In genomic region chr3:87906601-87906980, GRCm38 (mm10) we compare ENCODE assay signal across 8 mouse cellular contexts. TPM values are rescaled to one million over a fixed set of nuclear protein-coding genes. Genes with fewer than 3 reads are reported as not detected.
A peak's percentile ranks its signal among the peaks of the same experiment; 100 is the strongest.
DNase-seq lines count a peak whose midpoint lies in the region; ATAC-seq and TF ChIP-seq lines count a peak whose summit lies in the region.

No protein-coding gene starts in this region.

- ATAC-seq in erythroblast, adult 5-6 weeks (replicated peaks; ENCODE audit: low FRiP score, poor library complexity, severe bottlenecking): no peak
- ATAC-seq in lung, embryonic 15.5 days (ENCODE audit: borderline replicate concordance, extremely low read depth, low FRiP score, low TSS enrichment): peak; percentile 5; the same call in 1 of the 2 replicates

- no peaks in the 10 kb centered on the region for H3K9me3 ChIP-seq in erythroblast, embryonic 14.5 days (ENCODE audit: control insufficient read depth, low read length)
- H3K9me3 ChIP-seq in MEL (replicated peaks; ENCODE audit: insufficient read depth, low read length): no peaks in the 10 kb centered on the region
- H3K9me3 ChIP-seq in lung, embryonic 15.5 days: no peaks in the 10 kb centered on the region

- no peak for TF ChIP-seq EP300 in MEL (IDR thresholded peaks at IDR 0.05; ENCODE audit: low read depth in 1 of 2, low read length in 2 of 2)

- H3K36me3 ChIP-seq in erythroblast, embryonic 14.5 days (ENCODE audit: control insufficient read depth): peaks cover 37% of the 10 kb centered on the region
- peaks cover 4 to 40% of the 10 kb centered on the region in 2 experiments; a peak in 3 of 4 replicates for H3K36me3 ChIP-seq in MEL (ENCODE audit: control insufficient read depth in 1 of 2, insufficient read depth in 2 of 2, low read length in 2 of 2)
- H3K36me3 ChIP-seq in lung, embryonic 15.5 days: no peaks in the 10 kb centered on the region
- no peaks in the 10 kb centered on the region for H3K36me3 ChIP-seq in splenic B cell, adult 2 months (ENCODE audit: control insufficient read depth, insufficient read depth, low read length, poor library complexity, severe bottlenecking)

- H3K4me3 ChIP-seq in erythroblast, embryonic 14.5 days (replicated peaks): peak overlapping the region; percentile 100
- peak overlapping the region; percentile 82 to 99 for H3K4me3 ChIP-seq in MEL (ENCODE audit: control insufficient read depth in 1 of 2, insufficient read depth in 1 of 2, low read depth in 2 of 2, low read length in 2 of 2)
- peak overlapping the region; percentile 91 for H3K4me3 ChIP-seq in lung, embryonic 15.5 days

- TF ChIP-seq RAD21 in MEL (IDR thresholded peaks at IDR 0.05; ENCODE audit: low read depth, low read length): no peak

- peak overlapping the region; percentile 97 for H3K9ac ChIP-seq in MEL (ENCODE audit: control insufficient read depth, low read depth, low read length, poor library complexity, severe bottlenecking)
- H3K9ac ChIP-seq in lung, embryonic 15.5 days: peak overlapping the region; percentile 97

- no peaks in the 10 kb centered on the region for H3K27me3 ChIP-seq in erythroblast, embryonic 14.5 days (ENCODE audit: control insufficient read depth)
- H3K27me3 ChIP-seq in MEL (ENCODE audit: control insufficient read depth in 1 of 2, insufficient read depth in 2 of 2, low read length in 2 of 2): no peaks in the 10 kb centered on the region
- H3K27me3 ChIP-seq in lung, embryonic 15.5 days: no peaks in the 10 kb centered on the region
- no peaks in the 10 kb centered on the region for H3K27me3 ChIP-seq in splenic B cell, adult 2 months (ENCODE audit: control insufficient read depth, insufficient read depth, low read length, poor library complexity, severe bottlenecking)

- TF ChIP-seq POLR2A in MEL (IDR thresholded peaks at IDR 0.05; ENCODE audit: control insufficient read depth in 1 of 2, insufficient read depth in 1 of 2, low read depth in 1 of 2, low read length in 2 of 2, poor library complexity in 1 of 2): no peak

- peaks cover 57% of the 10 kb centered on the region for H3K79me2 ChIP-seq in MEL (ENCODE audit: control insufficient read depth, insufficient read depth, low read length, poor library complexity)

- DNase-seq in MEL (ENCODE audit: low read depth, low spot score): peak; percentile 38
- DNase-seq in embryo, embryonic 10.5 days (ENCODE audit: low spot score): peak; percentile 39
- peak; percentile 50 for DNase-seq in heart, adult 8-10 months (ENCODE audit: low spot score)
- DNase-seq in kidney, adult 9 months: peak; percentile 75
- DNase-seq in splenic B cell, adult 2 months (ENCODE audit: low read depth, low spot score): peak; percentile 41

- peak overlapping the region; percentile 74 for H3K4me2 ChIP-seq in lung, embryonic 15.5 days

- peak overlapping the region; percentile 85 for H3K27ac ChIP-seq in MEL (ENCODE audit: control insufficient read depth, low read depth, low read length)
- peak overlapping the region; percentile 96 for H3K27ac ChIP-seq in lung, embryonic 15.5 days

- under 1% methylated on average over 40 of the region's 47 CpGs for whole genome bisulfite sequencing in lung, embryonic 15.5 days

- TF ChIP-seq CTCF in MEL (IDR thresholded peaks at IDR 0.05 in 2 of 3, conservative IDR thresholded peaks at IDR 0.05 in 1 of 3; ENCODE audit: control insufficient read depth in 1 of 3, insufficient read depth in 1 of 3, low read depth in 2 of 3, low read length in 3 of 3, poor library complexity in 1 of 3, severe bottlenecking in 1 of 3): no peak

- peaks cover 78% of the 10 kb centered on the region for H3K4me1 ChIP-seq in erythroblast, embryonic 14.5 days (ENCODE audit: control insufficient read depth)
- H3K4me1 ChIP-seq in MEL (ENCODE audit: control insufficient read depth in 1 of 2, insufficient read depth in 2 of 2, low read length in 2 of 2): peaks cover 0 to 36% of the 10 kb centered on the region in 2 experiments; a peak in 3 of 4 replicates
- H3K4me1 ChIP-seq in lung, embryonic 15.5 days: peaks cover 37% of the 10 kb centered on the region

TF ChIP-seq in MEL, 35 proteins besides CTCF, POLR2A, EP300 and RAD21:
- TF ChIP-seq ZMIZ1 (IDR thresholded peaks at IDR 0.05; ENCODE audit: low read depth, low read length): 0 out of 2 replicates have a peak, but pooled peaks have one; percentile 5
- no peak for TF ChIP-seq TCF12 (IDR thresholded peaks at IDR 0.05; ENCODE audit: low read depth, low read length)
- TF ChIP-seq CHD2 (IDR thresholded peaks at IDR 0.05; ENCODE audit: low read length): no peak

RNA-seq across cellular contexts. Expression of gene Hdgf, which starts 0.5 kb away (rescaled TPM):
- polyA plus RNA-seq in erythroblast, embryonic 14.5 days (2012): 86.9 and 109 TPM in 2 replicates
- 99.5 and 116 TPM in 2 replicates for total RNA-seq in erythroblast, adult 5-6 weeks (2015; ENCODE audit: low replicate concordance)
- total RNA-seq in erythroblast, adult 5-6 weeks (2017; ENCODE audit: low replicate concordance): 131 and 168 TPM in 2 replicates
- total RNA-seq in MEL (2012; rRNA removed): 505 and 519 TPM in 2 replicates
- polyA plus RNA-seq in MEL (2012; ENCODE audit: insufficient read depth in 1 of 2, insufficient read length in 2 of 2, low read depth in 1 of 2, low replicate concordance in 2 of 2, missing spikeins in 1 of 2): 1,000 to 10,000 TPM in 1 of 2 experiments, 100 to 1,000 TPM in 1; 369 to 1,503 TPM
- total RNA-seq in heart, adult 8-10 months (2022): 100 to 1,000 TPM; 109 to 118 (median 117) TPM
- 258 and 260 TPM in 2 replicates for polyA plus RNA-seq in lung, embryonic 15.5 days (2015; fragmentation: Nextera tagmentation; extraction: Ambion mirVana)

RNA-seq across cellular contexts. Expression of gene Mrpl24, which starts 12.7 kb away (rescaled TPM):
- polyA plus RNA-seq in erythroblast, embryonic 14.5 days (2012): 0.97 and 1.1 TPM in 2 replicates
- 24.0 and 39.1 TPM in 2 replicates for total RNA-seq in erythroblast, adult 5-6 weeks (2015; ENCODE audit: low replicate concordance)
- 16.0 and 23.0 TPM in 2 replicates for total RNA-seq in erythroblast, adult 5-6 weeks (2017; ENCODE audit: low replicate concordance)
- total RNA-seq in MEL (2012; rRNA removed): 59.5 and 66.2 TPM in 2 replicates
- 10 to 100 TPM in 1 of 2 experiments, not detected in 1; 77.3 TPM for polyA plus RNA-seq in MEL (2012; ENCODE audit: insufficient read depth in 1 of 2, insufficient read length in 2 of 2, low read depth in 1 of 2, low replicate concordance in 2 of 2, missing spikeins in 1 of 2)
- total RNA-seq in heart, adult 8-10 months (2022): 10 to 100 TPM; 73.5 to 80.6 (median 77.1) TPM
- polyA plus RNA-seq in lung, embryonic 15.5 days (2015; fragmentation: Nextera tagmentation; extraction: Ambion mirVana): 70.5 and 70.9 TPM in 2 replicates

RNA-seq across cellular contexts. Expression of gene Prcc, which starts 21.2 kb away (rescaled TPM):
- 11.4 and 11.7 TPM in 2 replicates for polyA plus RNA-seq in erythroblast, embryonic 14.5 days (2012)
- total RNA-seq in erythroblast, adult 5-6 weeks (2015; ENCODE audit: low replicate concordance): 13.2 and 14.8 TPM in 2 replicates
- total RNA-seq in erythroblast, adult 5-6 weeks (2017; ENCODE audit: low replicate concordance): 17.4 and 17.8 TPM in 2 replicates
- total RNA-seq in MEL (2012; rRNA removed): 43.2 and 47.0 TPM in 2 replicates
- 10 to 100 TPM in 1 of 2 experiments, not detected in 1; 65.9 TPM for polyA plus RNA-seq in MEL (2012; ENCODE audit: insufficient read depth in 1 of 2, insufficient read length in 2 of 2, low read depth in 1 of 2, low replicate concordance in 2 of 2, missing spikeins in 1 of 2)
- total RNA-seq in heart, adult 8-10 months (2022): 10 to 100 TPM; 40.7 to 49.8 (median 45.6) TPM
- polyA plus RNA-seq in lung, embryonic 15.5 days (2015; fragmentation: Nextera tagmentation; extraction: Ambion mirVana): 12.1 and 12.3 TPM in 2 replicates

RNA-seq across cellular contexts. Expression of gene Isg20l2, which starts 23.5 kb away (rescaled TPM):
- 0.25 and 0.26 TPM in 2 replicates for polyA plus RNA-seq in erythroblast, embryonic 14.5 days (2012)
- total RNA-seq in erythroblast, adult 5-6 weeks (2015; ENCODE audit: low replicate concordance): 8.6 and 10.7 TPM in 2 replicates
- 5.6 and 11.6 TPM in 2 replicates for total RNA-seq in erythroblast, adult 5-6 weeks (2017; ENCODE audit: low replicate concordance)
- total RNA-seq in MEL (2012; rRNA removed): 61.4 and 71.8 TPM in 2 replicates
- 10 to 100 TPM in 1 of 2 experiments, not detected in 1; 45.0 TPM for polyA plus RNA-seq in MEL (2012; ENCODE audit: insufficient read depth in 1 of 2, insufficient read length in 2 of 2, low read depth in 1 of 2, low replicate concordance in 2 of 2, missing spikeins in 1 of 2)
- total RNA-seq in heart, adult 8-10 months (2022): 1 to 10 TPM; 9.0 to 9.8 (median 9.7) TPM
- polyA plus RNA-seq in lung, embryonic 15.5 days (2015; fragmentation: Nextera tagmentation; extraction: Ambion mirVana): 60.1 and 63.0 TPM in 2 replicates

RNA-seq across cellular contexts. Expression of gene Rrnad1, which starts 23.9 kb away (rescaled TPM):
- 1.3 TPM in 2 replicates for polyA plus RNA-seq in erythroblast, embryonic 14.5 days (2012)
- total RNA-seq in erythroblast, adult 5-6 weeks (2015; ENCODE audit: low replicate concordance): 0.58 and 1.7 TPM in 2 replicates
- 2.4 and 3.2 TPM in 2 replicates for total RNA-seq in erythroblast, adult 5-6 weeks (2017; ENCODE audit: low replicate concordance)
- total RNA-seq in MEL (2012; rRNA removed): 8.9 and 10.9 TPM in 2 replicates
- 10 to 100 TPM in 1 of 2 experiments, not detected in 1; 21.1 TPM for polyA plus RNA-seq in MEL (2012; ENCODE audit: insufficient read depth in 1 of 2, insufficient read length in 2 of 2, low read depth in 1 of 2, low replicate concordance in 2 of 2, missing spikeins in 1 of 2)
- total RNA-seq in heart, adult 8-10 months (2022): 1 to 10 TPM; 4.6 to 6.7 (median 5.3) TPM
- 18.3 and 18.5 TPM in 2 replicates for polyA plus RNA-seq in lung, embryonic 15.5 days (2015; fragmentation: Nextera tagmentation; extraction: Ambion mirVana)
